Mouse (Mus musculus) layer of hippocampus, adult 8-10 months (tissue): ENCODE results near the gene Chd1. TPM values are rescaled to one million over a fixed set of nuclear protein-coding genes. Genes with fewer than 3 reads are reported as not detected.
"Not testable (repeated sequence)": the region's sequence is repeated elsewhere in the genome, so short reads cannot be mapped to it uniquely, and the experiment has no call there.

Source experiments
- DNase-seq, 2 experiments: peaks; one replicate each; pipeline ENCODE4 v3.0.0; 2022; ENCODE audit warnings: low spot score in 2 of 2
- total RNA-seq, 4 experiments: library from RNA; stranded (reverse); gene quantifications; 2 replicates each; pipeline ENCODE4 v1.2.4; 2022

Chd1 gene
- total RNA-seq, 4 experiments from 2014 or later: 21.7 to 28.1 (median 25.8) TPM

GRCm38 (mm10) chr17:15731706-15732105 lies 26.9 kb downstream of the Chd1 start:
- DNase-seq: no peak

DNA sequence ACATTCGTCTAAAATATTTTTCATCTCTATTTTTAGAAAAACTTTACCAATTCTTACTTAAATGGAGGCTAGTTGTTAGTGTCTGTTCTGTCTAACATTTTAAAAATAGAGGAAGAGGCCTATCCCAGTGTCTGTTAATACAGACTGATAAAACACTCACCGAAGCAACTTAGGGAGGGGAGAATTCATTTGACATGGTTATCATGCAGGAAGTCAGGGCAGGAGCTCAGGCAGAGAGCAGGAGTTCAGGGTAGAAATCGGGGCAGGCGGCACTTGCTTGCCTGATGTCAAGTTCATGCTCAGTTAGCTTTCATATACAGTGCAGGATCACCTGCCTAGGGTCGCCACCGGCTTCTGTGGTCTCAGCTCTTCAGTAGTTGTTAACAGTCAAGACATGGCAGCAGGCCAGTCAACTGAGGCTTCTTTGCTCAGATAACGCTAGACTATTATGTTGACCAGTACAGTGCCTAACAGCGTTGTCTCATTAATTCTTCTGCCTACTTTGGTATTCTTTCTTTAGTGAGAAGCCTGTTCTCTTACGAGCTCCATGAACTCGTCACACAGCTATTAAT lies 32.7 kb downstream of the Chd1 start:
- no peak for DNase-seq

DNA sequence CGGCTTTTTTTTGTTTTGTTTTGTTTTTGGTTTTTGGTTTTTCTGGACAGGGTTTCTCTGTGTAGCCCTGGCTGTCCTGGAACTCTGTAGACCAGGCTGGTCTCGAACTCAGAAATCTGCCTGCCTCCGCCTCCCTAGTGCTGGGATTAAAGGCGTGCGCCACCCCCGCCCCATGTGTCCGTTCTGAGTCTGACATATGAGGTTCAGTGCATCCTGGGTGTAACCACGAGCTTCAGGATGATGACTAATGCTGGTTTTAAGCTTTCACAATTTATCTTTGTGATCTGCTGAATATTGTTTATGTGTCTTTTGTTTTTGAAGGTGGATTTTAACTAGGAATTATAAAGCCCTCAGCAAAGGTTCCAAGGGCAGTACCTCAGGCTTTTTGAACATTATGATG lies 37.1 kb downstream of the Chd1 start:
- no peak for DNase-seq

GRCm38 (mm10) chr17:15742953-15743352 lies 38.2 kb downstream of the Chd1 start:
- DNase-seq: no peak

DNA sequence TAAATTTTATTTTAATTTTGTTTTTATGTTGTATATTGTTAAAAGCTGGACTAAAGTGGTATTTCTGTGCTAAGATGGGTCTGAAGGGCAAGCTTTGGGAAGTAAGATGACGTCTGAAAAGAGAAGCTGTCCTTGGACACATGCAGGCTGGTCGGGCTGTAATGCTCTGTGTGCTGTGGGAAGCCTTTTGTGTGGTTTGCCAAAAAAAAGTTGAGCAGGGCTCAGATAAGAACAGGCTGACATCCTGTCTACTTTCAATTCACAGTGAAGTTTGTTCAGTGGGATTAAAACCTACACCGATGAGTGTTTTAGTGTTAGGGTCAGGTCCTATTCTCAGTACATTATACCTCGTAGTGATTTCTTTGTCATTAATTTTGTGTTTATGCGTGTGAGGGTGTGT lies 38.6 kb downstream of the Chd1 start:
- no peak for DNase-seq

DNA sequence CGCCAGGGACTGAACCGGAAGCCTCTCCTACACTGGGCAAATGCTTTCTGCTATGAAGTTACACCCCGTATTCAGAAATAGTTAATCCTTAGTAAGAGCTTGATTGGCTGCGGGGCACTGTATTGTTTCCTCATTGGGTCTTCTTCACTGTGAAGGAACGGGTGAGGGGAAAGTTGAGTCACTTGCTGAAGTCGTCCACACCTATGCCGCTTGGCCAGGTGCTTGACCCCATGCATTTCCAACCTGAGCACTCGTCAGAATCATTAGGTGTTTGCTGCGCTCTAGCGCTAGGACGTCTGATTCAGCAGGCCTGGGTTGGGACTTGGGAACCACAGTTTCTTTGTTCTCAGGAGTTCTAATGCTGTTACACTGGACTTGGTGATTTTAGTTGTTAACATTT lies 41.9 kb downstream of the Chd1 start:
- no peak for DNase-seq

GRCm38 (mm10) chr17:15748022-15748421 lies 43.3 kb downstream of the Chd1 start:
- no peak for DNase-seq

GRCm38 (mm10) chr17:15751264-15751663 lies 46.5 kb downstream of the Chd1 start:
- DNase-seq: not testable (repeated sequence)

- DNase-seq: no peak
Observed at GRCm38 (mm10) chr17:15761191-15761590, 56.4 kb downstream of the Chd1 start.

DNA sequence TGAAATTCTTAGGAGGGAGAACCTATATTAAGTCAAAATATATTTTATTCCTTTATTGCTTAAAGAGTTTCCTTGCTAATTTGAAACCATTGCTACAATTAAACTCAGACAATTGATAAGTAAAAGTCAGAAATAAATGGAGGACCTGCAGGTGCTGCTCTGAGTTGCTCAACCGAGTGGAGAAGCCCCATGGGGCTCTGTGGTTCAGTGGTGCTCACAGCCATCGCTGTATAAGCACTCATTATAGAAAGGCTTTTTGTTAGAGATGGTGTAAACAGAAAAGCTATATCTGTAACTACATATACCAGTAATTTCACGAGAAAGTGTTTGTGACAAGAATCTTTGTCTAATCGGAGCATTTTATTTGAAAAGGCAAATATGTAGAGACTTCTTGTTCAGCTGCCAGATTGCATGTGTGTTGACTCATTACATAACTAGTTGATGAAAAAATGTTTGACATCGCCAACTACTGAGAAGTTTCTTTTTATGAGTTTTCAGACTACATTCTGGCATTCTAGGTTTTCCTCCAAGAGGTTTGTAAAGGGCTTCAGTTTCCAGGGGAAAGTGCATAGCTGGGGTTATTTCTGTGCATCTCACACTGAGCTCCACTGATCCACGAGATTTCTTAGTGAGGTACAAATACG lies 64.4 kb downstream of the Chd1 start:
- no peak for DNase-seq

DNA sequence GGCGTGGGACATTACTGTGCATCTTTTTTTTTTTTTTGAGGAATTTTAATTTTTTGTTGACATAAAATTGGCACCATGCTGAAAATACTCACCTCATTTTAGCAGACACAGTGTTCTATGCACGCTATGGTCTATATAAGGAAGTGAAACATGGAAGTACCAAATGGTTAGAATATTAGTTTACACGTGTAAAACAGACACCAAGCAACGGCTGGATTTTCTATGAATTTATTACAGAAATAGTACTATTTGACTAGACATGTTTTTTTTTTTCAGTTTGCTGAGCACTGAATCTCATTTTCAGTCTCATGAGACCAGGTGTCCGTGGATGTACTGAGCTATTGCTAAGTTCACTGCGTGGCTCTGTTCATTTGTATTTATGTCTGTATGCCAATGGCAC lies 69.2 kb downstream of the Chd1 start:
- DNase-seq: no peak

DNA sequence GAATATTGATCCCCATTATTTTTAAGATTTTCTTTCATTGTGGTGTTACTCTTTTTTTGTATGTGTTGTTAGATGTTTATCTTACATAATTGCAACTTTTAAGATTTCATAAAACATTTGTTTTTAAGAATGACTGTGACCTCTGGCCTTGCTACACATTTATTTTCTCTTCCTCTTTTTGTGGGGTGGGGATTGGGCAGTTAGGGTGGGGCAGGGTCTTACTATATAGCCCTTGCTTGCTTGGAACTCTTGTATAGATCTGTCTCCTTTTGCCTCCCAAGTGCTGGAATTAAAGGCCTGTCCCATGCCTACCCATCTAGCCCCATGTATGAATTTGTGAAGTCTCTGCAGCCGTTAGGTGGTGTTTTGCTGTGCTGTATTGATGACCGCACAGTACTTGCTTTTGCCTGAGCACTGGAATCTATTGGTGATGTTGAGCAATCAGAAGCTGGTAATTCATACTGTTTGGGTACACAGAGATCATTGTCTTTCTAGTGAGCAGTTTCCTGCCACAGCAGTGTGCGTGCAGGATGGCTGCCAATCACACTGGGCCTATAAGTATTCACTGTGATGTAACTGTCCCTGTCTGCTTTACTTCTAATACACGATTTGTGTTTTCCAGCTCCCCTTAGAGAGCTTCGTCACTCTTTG lies 69.9 kb downstream of the Chd1 start:
- DNase-seq: no peak

DNA sequence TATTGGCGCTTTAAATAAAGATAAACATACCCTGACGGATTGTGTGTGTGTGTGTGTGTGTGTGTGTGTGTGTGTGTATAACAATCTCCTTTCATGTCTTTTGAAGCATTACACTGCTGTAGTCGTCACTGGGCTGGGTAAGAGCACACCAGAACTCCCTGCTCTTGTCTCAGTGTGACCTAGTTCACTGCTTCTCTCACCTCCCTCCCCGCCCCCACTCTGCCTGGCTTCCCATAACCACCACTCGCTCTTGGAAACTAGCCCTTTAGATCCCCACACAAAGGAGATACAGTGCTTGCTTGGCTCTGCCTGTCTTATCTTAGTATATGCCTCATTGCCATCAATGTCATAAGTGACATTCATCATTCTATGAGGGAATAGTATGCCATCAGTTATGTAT lies 71.6 kb downstream of the Chd1 start:
- DNase-seq: no peak

- DNase-seq: peak in 1 of 2 experiments; percentile 33
Observed at GRCm38 (mm10) chr17:15777979-15778378, 73.2 kb downstream of the Chd1 start.

DNA sequence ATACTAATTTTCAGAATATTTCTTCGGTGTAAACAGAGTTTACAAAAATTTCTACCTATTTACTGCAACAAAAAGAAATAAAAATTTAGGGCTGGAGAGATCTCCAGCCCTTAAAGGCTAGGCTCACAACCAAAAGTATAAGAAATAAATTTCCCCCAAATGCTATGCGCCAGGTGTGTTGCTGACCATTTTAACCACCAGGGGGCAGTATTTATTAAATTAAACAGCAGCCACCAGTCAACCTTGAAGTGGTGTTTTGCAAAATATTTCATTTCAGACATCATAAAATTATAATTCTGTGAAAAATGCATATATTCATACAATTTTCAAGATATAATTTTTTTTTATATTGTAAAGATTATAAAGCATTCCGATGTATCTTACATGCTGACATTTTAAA lies 82.3 kb downstream of the Chd1 start:
- peak in 1 of 2 experiments; percentile 24 for DNase-seq

DNA sequence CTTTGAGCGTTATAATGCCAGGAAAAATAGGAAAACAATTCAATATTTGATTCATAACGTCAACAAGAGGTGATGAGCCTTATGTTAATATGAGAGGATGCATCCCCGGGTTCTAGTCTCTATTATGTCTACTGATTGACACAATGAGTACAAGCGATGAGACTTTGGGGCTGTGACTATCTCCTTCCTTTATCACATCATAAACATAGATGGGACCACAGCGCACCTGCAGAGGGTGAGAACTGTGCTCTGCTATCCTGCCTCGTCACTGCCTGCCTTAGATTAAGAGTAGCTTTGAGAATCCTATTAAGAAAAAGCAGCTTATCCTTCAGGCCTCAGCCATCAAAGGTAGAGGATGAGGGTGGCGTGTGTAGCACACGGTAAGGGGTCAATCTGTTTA lies 85.9 kb downstream of the Chd1 start:
- no peak for DNase-seq

DNA sequence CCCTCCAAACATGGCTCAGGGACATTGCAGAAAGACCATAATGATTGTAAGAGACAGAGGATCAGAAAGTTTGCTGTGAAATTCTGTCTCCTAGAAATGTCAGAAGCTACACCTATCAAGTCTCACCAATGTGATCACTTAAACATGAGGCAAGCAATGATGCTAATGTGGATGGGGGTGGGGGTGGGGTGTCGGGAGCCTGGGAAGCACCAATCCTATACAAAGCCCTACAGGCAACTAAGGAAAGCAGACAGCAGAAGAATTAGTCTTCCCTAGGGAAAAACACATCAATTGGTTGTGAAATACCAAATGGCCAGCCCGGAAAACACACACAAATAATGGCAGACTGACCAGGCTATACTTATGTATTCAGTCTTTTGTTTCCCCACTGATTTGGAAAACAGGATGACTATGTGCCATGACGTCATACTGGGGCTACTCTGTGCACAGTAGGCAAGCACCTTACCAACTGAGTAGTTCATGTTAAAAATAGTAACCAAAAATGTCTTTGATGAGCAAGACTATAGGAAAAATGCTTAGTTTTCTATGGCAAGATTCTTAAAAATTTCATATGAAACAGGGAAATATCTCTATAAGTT lies 94.5 kb downstream of the Chd1 start:
- DNase-seq: no peak

GRCm38 (mm10) chr17:15804008-15804812 lies 99.4 kb downstream of the Chd1 start:
- no peak for DNase-seq

GRCm38 (mm10) chr17:15807295-15807984 lies 102.7 kb downstream of the Chd1 start:
- no peak for DNase-seq

- DNase-seq: no peak
Observed at GRCm38 (mm10) chr17:15808015-15808414, 103.2 kb downstream of the Chd1 start.
